Mouse (Mus musculus): ENCODE data around the gene Aacs. TPM values are rescaled to one million over a fixed set of nuclear protein-coding genes. Genes with fewer than 3 reads are reported as not detected.
"Not testable (repeated sequence)": the region's sequence is repeated elsewhere in the genome, so short reads cannot be mapped to it uniquely, and the experiment has no call there.

Aacs gene
- polyA plus RNA-seq, 1 experiment from 2014 or later, result 20.6 TPM

GRCm38 (mm10) chr5:125483712-125484611, 8.3 kb downstream of the Aacs start:
- ATAC-seq (ENCODE audit: low read depth), result 0 out of 2 replicates have a peak, but pooled peaks have one; percentile 14
- peak overlapping the region; percentile 29 for H3K27ac ChIP-seq (ENCODE audit: low read length)

GRCm38 (mm10) chr5:125485031-125485778, 9.6 kb downstream of the Aacs start:
- no peak overlapping the region for H3K4me2 ChIP-seq (ENCODE audit: low read depth, low read length)
- no peaks in the 10 kb centered on the region; the same call in 1 of the 2 replicates for H3K4me1 ChIP-seq (ENCODE audit: control insufficient read depth, low read depth, low read length)
- no peaks in the 10 kb centered on the region; the same call in none of the 2 replicates for H3K36me3 ChIP-seq (ENCODE audit: control insufficient read depth, insufficient read depth)
- no peaks in the 10 kb centered on the region for H3K9me3 ChIP-seq (replicated peaks; ENCODE audit: control insufficient read depth, low read length)
- peak overlapping the region; percentile 21; the same call in 1 of the 2 replicates for H3K27ac ChIP-seq (ENCODE audit: low read length)
- no peak overlapping the region for H3K4me3 ChIP-seq (ENCODE audit: low read depth, low read length)
- 80% methylated on average over 4 of the region's 4 CpGs for WGBS (ENCODE audit: insufficient replicate concordance)
- ATAC-seq (ENCODE audit: low read depth), result no peak
- no peaks in the 10 kb centered on the region for H3K27me3 ChIP-seq (ENCODE audit: control insufficient read depth, insufficient read depth, low read depth, low read length)
- H3K9ac ChIP-seq (ENCODE audit: low read depth, low read length), result no peak overlapping the region

More at GRCm38 (mm10) chr5:125483712-125484611, 8.3 kb downstream of the Aacs start:
- H3K4me3 ChIP-seq (ENCODE audit: low read depth, low read length), result no peak overlapping the region
- H3K9ac ChIP-seq (ENCODE audit: low read depth, low read length), result no peak overlapping the region
- H3K4me1 ChIP-seq (ENCODE audit: control insufficient read depth, low read depth, low read length), result no peaks in the 10 kb centered on the region; the same call in 1 of the 2 replicates
- WGBS (ENCODE audit: insufficient replicate concordance), result 49% methylated on average over 5 of the region's 6 CpGs
- no peak overlapping the region for H3K4me2 ChIP-seq (ENCODE audit: low read depth, low read length)
- H3K9me3 ChIP-seq (replicated peaks; ENCODE audit: control insufficient read depth, low read length), result no peaks in the 10 kb centered on the region
- no peaks in the 10 kb centered on the region; the same call in none of the 2 replicates for H3K36me3 ChIP-seq (ENCODE audit: control insufficient read depth, insufficient read depth)
- H3K27me3 ChIP-seq (ENCODE audit: control insufficient read depth, insufficient read depth, low read depth, low read length), result no peaks in the 10 kb centered on the region

GRCm38 (mm10) chr5:125486088-125486487, 10.5 kb downstream of the Aacs start:
- ATAC-seq (ENCODE audit: low read depth), result no peak
- no peak overlapping the region for H3K9ac ChIP-seq (ENCODE audit: low read depth, low read length)
- no peak overlapping the region for H3K4me3 ChIP-seq (ENCODE audit: low read depth, low read length)
- 73% methylated on average over 1 of the region's 1 CpGs for WGBS (ENCODE audit: insufficient replicate concordance)
- H3K4me2 ChIP-seq (ENCODE audit: low read depth, low read length), result no peak overlapping the region
- H3K9me3 ChIP-seq (replicated peaks; ENCODE audit: control insufficient read depth, low read length), result no peaks in the 10 kb centered on the region
- no peaks in the 10 kb centered on the region; the same call in 1 of the 2 replicates for H3K4me1 ChIP-seq (ENCODE audit: control insufficient read depth, low read depth, low read length)
- no peaks in the 10 kb centered on the region for H3K27me3 ChIP-seq (ENCODE audit: control insufficient read depth, insufficient read depth, low read depth, low read length)
- H3K36me3 ChIP-seq (ENCODE audit: control insufficient read depth, insufficient read depth), result no peaks in the 10 kb centered on the region; the same call in none of the 2 replicates
- H3K27ac ChIP-seq (ENCODE audit: low read length), result no peak overlapping the region

- no peak overlapping the region for H3K9ac ChIP-seq (ENCODE audit: low read depth, low read length)
- no peak overlapping the region for H3K4me2 ChIP-seq (ENCODE audit: low read depth, low read length)
- H3K4me3 ChIP-seq (ENCODE audit: low read depth, low read length), result no peak overlapping the region
- H3K4me1 ChIP-seq (ENCODE audit: control insufficient read depth, low read depth, low read length), result no peaks in the 10 kb centered on the region; the same call in 1 of the 2 replicates
- H3K27ac ChIP-seq (ENCODE audit: low read length), result no peak overlapping the region
- no peak for ATAC-seq (ENCODE audit: low read depth)
- no peaks in the 10 kb centered on the region for H3K27me3 ChIP-seq (ENCODE audit: control insufficient read depth, insufficient read depth, low read depth, low read length)
- H3K36me3 ChIP-seq (ENCODE audit: control insufficient read depth, insufficient read depth), result no peaks in the 10 kb centered on the region; the same call in none of the 2 replicates
- no peaks in the 10 kb centered on the region for H3K9me3 ChIP-seq (replicated peaks; ENCODE audit: control insufficient read depth, low read length)
- WGBS (ENCODE audit: insufficient replicate concordance), result 71% methylated on average over 11 of the region's 11 CpGs
Measured at GRCm38 (mm10) chr5:125487375-125488115, 11.9 kb downstream of the Aacs start.

GRCm38 (mm10) chr5:125488116-125488455, 12.5 kb downstream of the Aacs start:
- whole genome bisulfite sequencing (ENCODE audit: insufficient replicate concordance), result 58% methylated on average over 4 of the region's 4 CpGs
- Histone ChIP-seq H3K4me3 (ENCODE audit: low read depth, low read length) (no peak overlapping the region), H3K9me3 (replicated peaks; ENCODE audit: control insufficient read depth, low read length) (no peaks in the 10 kb centered on the region), H3K36me3 (ENCODE audit: control insufficient read depth, insufficient read depth) (no peaks in the 10 kb centered on the region; the same call in 1 of the 2 replicates), H3K27ac (ENCODE audit: low read length) (no peak overlapping the region), H3K9ac (ENCODE audit: low read depth, low read length) (no peak overlapping the region), H3K27me3 (ENCODE audit: control insufficient read depth, insufficient read depth, low read depth, low read length) (no peaks in the 10 kb centered on the region), H3K4me1 (ENCODE audit: control insufficient read depth, low read depth, low read length) (no peaks in the 10 kb centered on the region; the same call in 1 of the 2 replicates), H3K4me2 (ENCODE audit: low read depth, low read length) (no peak overlapping the region)
- ATAC-seq (ENCODE audit: low read depth), result no peak

- H3K27ac ChIP-seq (ENCODE audit: low read length); H3K4me2 ChIP-seq (ENCODE audit: low read depth, low read length); H3K27me3 ChIP-seq (ENCODE audit: control insufficient read depth, insufficient read depth, low read depth, low read length); H3K4me1 ChIP-seq (ENCODE audit: control insufficient read depth, low read depth, low read length); H3K9me3 ChIP-seq (replicated peaks; ENCODE audit: control insufficient read depth, low read length); ATAC-seq (ENCODE audit: low read depth); H3K9ac ChIP-seq (ENCODE audit: low read depth, low read length); H3K4me3 ChIP-seq (ENCODE audit: low read depth, low read length); H3K36me3 ChIP-seq (ENCODE audit: control insufficient read depth, insufficient read depth): not testable (repeated sequence)
- WGBS (ENCODE audit: insufficient replicate concordance), result 81% methylated on average over 5 of the region's 5 CpGs
Measured at GRCm38 (mm10) chr5:125488953-125489352, 13.3 kb downstream of the Aacs start.

- ATAC-seq (ENCODE audit: low read depth), result no peak
- H3K4me1 ChIP-seq (ENCODE audit: control insufficient read depth, low read depth, low read length), result no peaks in the 10 kb centered on the region
- no peak overlapping the region for H3K4me2 ChIP-seq (ENCODE audit: low read depth, low read length)
- H3K27ac ChIP-seq (ENCODE audit: low read length), result no peak overlapping the region
- no peaks in the 10 kb centered on the region; the same call in 1 of the 2 replicates for H3K36me3 ChIP-seq (ENCODE audit: control insufficient read depth, insufficient read depth)
- no peaks in the 10 kb centered on the region for H3K27me3 ChIP-seq (ENCODE audit: control insufficient read depth, insufficient read depth, low read depth, low read length)
- 77% methylated on average over 10 of the region's 10 CpGs for WGBS (ENCODE audit: insufficient replicate concordance)
- H3K4me3 ChIP-seq (ENCODE audit: low read depth, low read length), result no peak overlapping the region
- no peak overlapping the region for H3K9ac ChIP-seq (ENCODE audit: low read depth, low read length)
- no peaks in the 10 kb centered on the region for H3K9me3 ChIP-seq (replicated peaks; ENCODE audit: control insufficient read depth, low read length)
Measured at GRCm38 (mm10) chr5:125491107-125491506, 15.5 kb downstream of the Aacs start.

- no peak overlapping the region for H3K27ac ChIP-seq (ENCODE audit: low read length)
- H3K4me3 ChIP-seq (ENCODE audit: low read depth, low read length), result no peak overlapping the region
- H3K4me1 ChIP-seq (ENCODE audit: control insufficient read depth, low read depth, low read length), result no peaks in the 10 kb centered on the region
- no peaks in the 10 kb centered on the region; the same call in 1 of the 2 replicates for H3K36me3 ChIP-seq (ENCODE audit: control insufficient read depth, insufficient read depth)
- H3K4me2 ChIP-seq (ENCODE audit: low read depth, low read length), result no peak overlapping the region
- WGBS (ENCODE audit: insufficient replicate concordance), result 75% methylated on average over 17 of the region's 17 CpGs
- ATAC-seq (ENCODE audit: low read depth), result no peak
- no peaks in the 10 kb centered on the region for H3K9me3 ChIP-seq (replicated peaks; ENCODE audit: control insufficient read depth, low read length)
- H3K27me3 ChIP-seq (ENCODE audit: control insufficient read depth, insufficient read depth, low read depth, low read length), result no peaks in the 10 kb centered on the region
- H3K9ac ChIP-seq (ENCODE audit: low read depth, low read length), result no peak overlapping the region
Measured at GRCm38 (mm10) chr5:125492379-125493092, 16.9 kb downstream of the Aacs start.

All from liver, embryonic 16.5 days (tissue).